Mouse (Mus musculus): Measurements from ENCODE around the gene C1qtnf4. TPM values are rescaled to one million over a fixed set of nuclear protein-coding genes. Genes with fewer than 3 reads are reported as not detected.

The C1qtnf4 gene
- polyA plus RNA-seq, 1 experiment, result 390 TPM

DNA sequence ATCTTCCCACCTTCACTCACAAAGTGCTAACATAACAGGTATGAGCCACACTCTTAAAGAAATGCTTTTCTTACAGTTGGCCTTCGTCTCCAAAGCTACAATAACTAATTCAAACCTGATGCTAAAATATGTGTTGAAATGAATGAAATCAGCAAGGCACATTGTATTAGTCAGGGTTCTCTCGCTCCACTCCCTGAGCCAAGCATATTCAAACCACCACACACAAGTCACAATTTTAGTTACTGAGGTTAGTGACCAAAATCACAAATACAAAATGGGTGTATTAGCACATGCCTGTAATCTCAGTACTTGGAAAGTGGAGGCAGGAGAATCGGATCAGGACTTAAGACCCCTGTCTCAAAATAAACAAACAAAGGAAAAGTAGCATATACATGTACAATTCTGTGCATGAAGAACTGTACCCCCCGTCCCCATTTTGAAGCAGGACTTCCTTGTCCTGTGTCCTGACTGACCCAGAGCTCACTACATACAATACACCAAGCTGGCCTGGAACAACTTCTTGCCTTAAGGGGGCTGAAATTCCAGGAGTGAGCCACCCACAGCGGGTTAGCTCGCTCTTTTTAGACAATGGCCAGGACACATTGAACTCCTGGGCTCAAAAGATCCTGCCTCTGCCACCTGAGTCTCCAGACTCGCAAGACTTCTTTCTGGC, 31.0 kb downstream of the C1qtnf4 start:
- peak overlapping the region; percentile 96 for H3K27ac ChIP-seq (ENCODE audit: control insufficient read depth, insufficient read depth, low read depth, low read length)
- TF ChIP-seq CTCF (IDR thresholded peaks at IDR 0.05; ENCODE audit: control insufficient read depth, insufficient read depth, insufficient replicate concordance, low read depth, low read length) (no peak), POLR2A (IDR thresholded peaks at IDR 0.05; ENCODE audit: control insufficient read depth, low read depth, low read length) (no peak)
- H3K4me1 ChIP-seq (ENCODE audit: control insufficient read depth, insufficient read depth, low read length), result peaks cover 11% of the 10 kb centered on the region
- no peaks in the 10 kb centered on the region for H3K36me3 ChIP-seq (ENCODE audit: control insufficient read depth, insufficient read depth, low read length)
- no peaks in the 10 kb centered on the region for H3K27me3 ChIP-seq (ENCODE audit: control insufficient read depth, insufficient read depth, low read length)
- peak overlapping the region; percentile 92 for H3K4me3 ChIP-seq (ENCODE audit: control insufficient read depth, low read depth, low read length)

- Histone ChIP-seq H3K4me1 (ENCODE audit: control insufficient read depth, insufficient read depth, low read length) (peaks cover 11% of the 10 kb centered on the region), H3K4me3 (ENCODE audit: control insufficient read depth, low read depth, low read length) (peak overlapping the region; percentile 92), H3K27me3 (ENCODE audit: control insufficient read depth, insufficient read depth, low read length) (no peaks in the 10 kb centered on the region), H3K27ac (ENCODE audit: control insufficient read depth, insufficient read depth, low read depth, low read length) (peak overlapping the region; percentile 96), H3K36me3 (ENCODE audit: control insufficient read depth, insufficient read depth, low read length) (no peaks in the 10 kb centered on the region)
- TF ChIP-seq CTCF (IDR thresholded peaks at IDR 0.05; ENCODE audit: control insufficient read depth, insufficient read depth, insufficient replicate concordance, low read depth, low read length) (no peak), POLR2A (IDR thresholded peaks at IDR 0.05; ENCODE audit: control insufficient read depth, low read depth, low read length) (peak; percentile 14)
These were observed 31.8 kb downstream of the C1qtnf4 start for GRCm38 (mm10) chr2:90917233-90917998.

- H3K27ac ChIP-seq (ENCODE audit: control insufficient read depth, insufficient read depth, low read depth, low read length), result peak overlapping the region; percentile 96
- H3K27me3 ChIP-seq (ENCODE audit: control insufficient read depth, insufficient read depth, low read length), result no peaks in the 10 kb centered on the region
- TF ChIP-seq POLR2A (IDR thresholded peaks at IDR 0.05; ENCODE audit: control insufficient read depth, low read depth, low read length) (no peak; the same call in 1 of the 2 replicates), CTCF (IDR thresholded peaks at IDR 0.05; ENCODE audit: control insufficient read depth, insufficient read depth, insufficient replicate concordance, low read depth, low read length) (no peak)
- H3K4me1 ChIP-seq (ENCODE audit: control insufficient read depth, insufficient read depth, low read length), result peaks cover 11% of the 10 kb centered on the region
- no peaks in the 10 kb centered on the region for H3K36me3 ChIP-seq (ENCODE audit: control insufficient read depth, insufficient read depth, low read length)
- peak overlapping the region; percentile 92 for H3K4me3 ChIP-seq (ENCODE audit: control insufficient read depth, low read depth, low read length)
These were observed 32.5 kb downstream of the C1qtnf4 start for GRCm38 (mm10) chr2:90917999-90918698.

DNA sequence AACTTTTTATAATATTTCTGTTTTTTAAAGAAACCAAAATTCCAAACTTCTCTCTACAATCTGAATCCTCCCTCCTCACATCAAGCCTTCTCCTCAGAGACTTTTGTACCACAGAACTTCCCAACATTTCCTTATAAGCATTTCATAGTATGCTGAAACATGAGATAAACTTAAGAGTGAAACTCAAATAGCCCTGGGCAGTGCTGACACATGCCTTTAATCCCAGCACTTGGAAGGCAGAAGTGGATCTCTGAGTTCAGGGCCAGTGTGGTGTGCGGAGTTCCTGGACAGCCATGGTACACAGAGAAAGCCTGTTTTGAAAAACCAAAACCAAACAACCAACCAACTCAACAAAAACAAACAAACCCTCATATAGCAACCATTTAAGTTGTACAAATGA, 35.5 kb downstream of the C1qtnf4 start:
- Histone ChIP-seq H3K4me1 (ENCODE audit: control insufficient read depth, insufficient read depth, low read length) (peaks cover 11% of the 10 kb centered on the region), H3K36me3 (ENCODE audit: control insufficient read depth, insufficient read depth, low read length) (no peaks in the 10 kb centered on the region), H3K27ac (ENCODE audit: control insufficient read depth, insufficient read depth, low read depth, low read length) (no peak overlapping the region), H3K27me3 (ENCODE audit: control insufficient read depth, insufficient read depth, low read length) (no peaks in the 10 kb centered on the region), H3K4me3 (ENCODE audit: control insufficient read depth, low read depth, low read length) (no peak overlapping the region)
- TF ChIP-seq POLR2A (IDR thresholded peaks at IDR 0.05; ENCODE audit: control insufficient read depth, low read depth, low read length) (no peak), CTCF (IDR thresholded peaks at IDR 0.05; ENCODE audit: control insufficient read depth, insufficient read depth, insufficient replicate concordance, low read depth, low read length) (no peak)

DNA sequence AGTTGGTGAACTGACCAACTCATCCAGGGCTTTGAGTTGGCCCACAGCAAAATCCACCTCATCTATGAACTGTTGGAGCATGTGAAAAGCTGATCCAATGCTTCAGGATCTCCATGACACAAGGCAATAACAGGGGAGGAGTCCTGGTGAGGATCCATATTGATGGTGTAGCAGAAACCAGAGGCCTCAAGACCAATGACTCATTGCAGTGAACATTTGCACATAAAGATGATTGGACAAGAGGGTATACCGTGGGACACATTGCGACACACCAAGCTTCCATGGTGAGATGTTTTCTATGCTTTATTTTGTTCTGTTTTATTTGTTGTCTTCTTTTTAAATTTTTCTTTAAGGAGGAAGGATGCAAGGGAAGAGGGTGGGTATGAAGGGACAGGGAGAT, 37.0 kb downstream of the C1qtnf4 start:
- Histone ChIP-seq H3K4me3 (ENCODE audit: control insufficient read depth, low read depth, low read length) (no peak overlapping the region), H3K27ac (ENCODE audit: control insufficient read depth, insufficient read depth, low read depth, low read length) (no peak overlapping the region), H3K27me3 (ENCODE audit: control insufficient read depth, insufficient read depth, low read length) (no peaks in the 10 kb centered on the region), H3K4me1 (ENCODE audit: control insufficient read depth, insufficient read depth, low read length) (peaks cover 8% of the 10 kb centered on the region), H3K36me3 (ENCODE audit: control insufficient read depth, insufficient read depth, low read length) (no peaks in the 10 kb centered on the region)
- TF ChIP-seq POLR2A (IDR thresholded peaks at IDR 0.05; ENCODE audit: control insufficient read depth, low read depth, low read length) (no peak), CTCF (IDR thresholded peaks at IDR 0.05; ENCODE audit: control insufficient read depth, insufficient read depth, insufficient replicate concordance, low read depth, low read length) (no peak)

DNA sequence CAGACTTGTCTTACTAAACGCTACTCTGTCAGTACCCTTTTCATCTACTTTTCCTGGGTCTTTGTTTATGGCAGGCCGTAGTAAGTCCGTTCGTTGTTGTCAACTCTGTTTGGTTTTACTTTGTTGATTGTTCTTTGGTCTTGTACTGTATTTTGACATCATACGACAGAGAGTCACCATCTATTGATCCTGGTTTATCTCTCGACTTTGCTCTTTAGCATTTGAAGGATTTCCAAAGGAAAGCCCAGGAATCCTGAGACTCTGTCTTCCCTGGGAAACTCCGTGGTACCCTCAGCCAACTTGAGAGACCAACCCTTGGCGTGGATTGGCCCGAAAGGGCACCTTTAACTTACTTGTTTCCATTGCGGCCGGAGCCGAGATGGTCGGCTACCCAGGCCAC, 42.9 kb downstream of the C1qtnf4 start:
- H3K4me1 ChIP-seq (ENCODE audit: control insufficient read depth, insufficient read depth, low read length), result peaks cover 2% of the 10 kb centered on the region; the same call in 1 of the 2 replicates
- H3K4me3 ChIP-seq (ENCODE audit: control insufficient read depth, low read depth, low read length), result no peak overlapping the region; the same call in 1 of the 2 replicates
- H3K27ac ChIP-seq (ENCODE audit: control insufficient read depth, insufficient read depth, low read depth, low read length), result no peak overlapping the region
- H3K36me3 ChIP-seq (ENCODE audit: control insufficient read depth, insufficient read depth, low read length), result no peaks in the 10 kb centered on the region
- TF ChIP-seq CTCF (IDR thresholded peaks at IDR 0.05; ENCODE audit: control insufficient read depth, insufficient read depth, insufficient replicate concordance, low read depth, low read length), result no peak
- no peak for TF ChIP-seq POLR2A (IDR thresholded peaks at IDR 0.05; ENCODE audit: control insufficient read depth, low read depth, low read length)
- H3K27me3 ChIP-seq (ENCODE audit: control insufficient read depth, insufficient read depth, low read length), result no peaks in the 10 kb centered on the region

DNA sequence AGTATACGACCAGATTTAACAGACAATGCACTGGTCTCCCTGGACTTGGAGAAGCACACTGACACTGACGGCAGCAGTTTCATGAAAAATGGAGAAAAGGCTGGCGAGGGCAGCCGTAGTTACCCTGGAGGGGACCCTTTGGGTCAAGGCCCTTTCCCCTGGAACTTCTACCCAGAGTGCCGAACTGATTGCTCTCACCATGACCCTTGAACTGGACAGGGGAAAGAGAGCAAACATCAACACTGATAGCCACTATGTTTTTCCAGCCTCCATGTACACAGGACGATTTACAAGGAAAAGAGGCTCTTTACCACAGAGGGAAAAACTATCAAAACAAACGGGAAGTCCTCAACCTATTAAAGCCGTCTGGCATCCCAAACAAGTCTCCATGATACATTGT, 46.2 kb downstream of the C1qtnf4 start:
- no peaks in the 10 kb centered on the region for H3K27me3 ChIP-seq (ENCODE audit: control insufficient read depth, insufficient read depth, low read length)
- H3K4me1 ChIP-seq (ENCODE audit: control insufficient read depth, insufficient read depth, low read length), result peaks cover 2% of the 10 kb centered on the region; the same call in 1 of the 2 replicates
- H3K27ac ChIP-seq (ENCODE audit: control insufficient read depth, insufficient read depth, low read depth, low read length), result no peak overlapping the region
- H3K36me3 ChIP-seq (ENCODE audit: control insufficient read depth, insufficient read depth, low read length), result no peaks in the 10 kb centered on the region
- TF ChIP-seq CTCF (IDR thresholded peaks at IDR 0.05; ENCODE audit: control insufficient read depth, insufficient read depth, insufficient replicate concordance, low read depth, low read length) (no peak), POLR2A (IDR thresholded peaks at IDR 0.05; ENCODE audit: control insufficient read depth, low read depth, low read length) (no peak)
- H3K4me3 ChIP-seq (ENCODE audit: control insufficient read depth, low read depth, low read length), result no peak overlapping the region

All from testis, adult 2 months (tissue).